Mouse (Mus musculus) heart, embryonic 12.5 days (tissue): ENCODE results near the gene Cabin1. TPM values are rescaled to one million over a fixed set of nuclear protein-coding genes. Genes with fewer than 3 reads are reported as not detected.

Experiments
- ATAC-seq: fragments of 200-750 bp; cut with Nextera tagmentation; 2 replicates; pipeline ENCODE4 v1.8.0; 2017; ENCODE audit warnings: moderate TSS enrichment, moderate library complexity; ENCODE audit not compliant: insufficient number of reproducible peaks, low FRiP score
- H3K27ac ChIP-seq: fragments of 300-500 bp; sonication (generic); 2 replicates; pipeline ENCODE4 v1.5.1; 2016; ENCODE audit warnings: mild to moderate bottlenecking, moderate library complexity; ENCODE audit not compliant: poor library complexity, severe bottlenecking
- H3K27me3 ChIP-seq: fragments of 300-500 bp; sonication (generic); replicated peaks from 2 replicates; pipeline ENCODE4 v1.6.1; 2016; ENCODE audit warnings: mild to moderate bottlenecking, moderate library complexity
- H3K36me3 ChIP-seq: fragments of 300-500 bp; sonication (generic); 2 replicates; pipeline ENCODE4 v1.6.1; 2016; ENCODE audit warnings: mild to moderate bottlenecking, moderate library complexity
- H3K4me1 ChIP-seq: fragments of 300-500 bp; sonication (generic); replicated peaks from 2 replicates; pipeline ENCODE4 v1.6.1; 2016; ENCODE audit warnings: mild to moderate bottlenecking
- H3K4me2 ChIP-seq: fragments of 300-500 bp; sonication (generic); 2 replicates; pipeline ENCODE4 v1.6.1; 2016; ENCODE audit warnings: mild to moderate bottlenecking, moderate library complexity
- H3K4me3 ChIP-seq: fragments of 300-500 bp; sonication (generic); 2 replicates; pipeline ENCODE4 v1.5.1; 2016; ENCODE audit warnings: mild to moderate bottlenecking
- H3K9ac ChIP-seq: fragments of 300-500 bp; sonication (generic); 2 replicates; pipeline ENCODE4 v1.6.1; 2016; ENCODE audit warnings: mild to moderate bottlenecking, moderate library complexity
- H3K9me3 ChIP-seq: fragments of 300-500 bp; sonication (generic); replicated peaks from 2 replicates; pipeline ENCODE4 v1.6.1; 2016; ENCODE audit warnings: mild to moderate bottlenecking, moderate library complexity
- WGBS: fragments of 180-500 bp; shearing (Covaris S2); methylation state at CpG from one replicate; pipeline ENCODE4 v1.1.7; 2016; 5-methylcytosine and 5-hydroxymethylcytosine counted together
- polyA plus RNA-seq: library from polyadenylated mRNA; unstranded; fragments of >200 nt; fragmentation: Nextera tagmentation; extraction: Ambion mirVana; gene quantifications from 2 replicates; pipeline ENCODE4 v1.2.1, GENCODE M21; 2016

Gene Cabin1
- polyA plus RNA-seq, 1 experiment from 2014 or later: 26.7 TPM

- no peak overlapping the region for H3K4me2 ChIP-seq
These were observed 116.0 kb downstream of the Cabin1 start for GRCm38 (mm10) chr10:75648091-75648490.

GRCm38 (mm10) chr10:75647362-75647761 is 116.8 kb downstream of the Cabin1 start:
- no peak overlapping the region for H3K4me2 ChIP-seq
- no peak overlapping the region for H3K4me3 ChIP-seq
- peak overlapping the region; percentile 91 for H3K27ac ChIP-seq
- 63% methylated on average over 3 of the region's 3 CpGs for WGBS
- peak; percentile 31; the same call in 1 of the 2 replicates for ATAC-seq
- peaks cover 64% of the 10 kb centered on the region for H3K36me3 ChIP-seq
- H3K27me3 ChIP-seq: no peaks in the 10 kb centered on the region
- H3K9me3 ChIP-seq: no peaks in the 10 kb centered on the region
- H3K4me1 ChIP-seq: peaks cover 30% of the 10 kb centered on the region
- no peak overlapping the region for H3K9ac ChIP-seq

More at GRCm38 (mm10) chr10:75648091-75648490, 116.0 kb downstream of the Cabin1 start:
- H3K9me3 ChIP-seq: no peaks in the 10 kb centered on the region
- peaks cover 71% of the 10 kb centered on the region for H3K36me3 ChIP-seq
- H3K27me3 ChIP-seq: no peaks in the 10 kb centered on the region
- no peak for ATAC-seq
- H3K4me1 ChIP-seq: peaks cover 27% of the 10 kb centered on the region
- peak overlapping the region; percentile 91 for H3K27ac ChIP-seq
- no peak overlapping the region for H3K4me3 ChIP-seq
- 90% methylated on average over 6 of the region's 6 CpGs for WGBS
- H3K9ac ChIP-seq: no peak overlapping the region

DNA sequence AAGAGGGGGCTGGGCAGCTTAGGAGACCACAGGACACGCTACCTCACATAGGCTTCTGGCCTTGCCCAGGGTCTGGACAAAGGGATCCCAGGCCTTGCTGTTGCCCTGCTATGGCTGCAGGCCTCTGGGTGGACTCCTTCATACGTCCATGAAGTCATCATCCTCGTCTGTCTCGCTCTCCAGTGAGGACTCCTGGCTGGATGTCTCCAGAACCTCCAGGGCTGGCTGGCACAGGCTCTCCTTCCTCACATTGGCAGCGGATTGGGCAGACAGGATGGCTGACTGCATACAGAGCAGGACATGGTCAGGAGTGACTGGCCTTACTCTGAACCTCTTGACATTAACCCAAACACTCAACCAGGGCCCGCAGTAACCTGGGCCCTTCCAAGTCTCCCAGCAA is 117.7 kb downstream of the Cabin1 start:
- Histone ChIP-seq H3K4me3 (no peak overlapping the region), H3K9me3 (no peaks in the 10 kb centered on the region), H3K27me3 (no peaks in the 10 kb centered on the region), H3K4me2 (no peak overlapping the region), H3K36me3 (peaks cover 54% of the 10 kb centered on the region), H3K9ac (no peak overlapping the region), H3K4me1 (peaks cover 30% of the 10 kb centered on the region), H3K27ac (no peak overlapping the region)
- no peak for ATAC-seq
- WGBS: 88% methylated on average over 6 of the region's 6 CpGs

DNA sequence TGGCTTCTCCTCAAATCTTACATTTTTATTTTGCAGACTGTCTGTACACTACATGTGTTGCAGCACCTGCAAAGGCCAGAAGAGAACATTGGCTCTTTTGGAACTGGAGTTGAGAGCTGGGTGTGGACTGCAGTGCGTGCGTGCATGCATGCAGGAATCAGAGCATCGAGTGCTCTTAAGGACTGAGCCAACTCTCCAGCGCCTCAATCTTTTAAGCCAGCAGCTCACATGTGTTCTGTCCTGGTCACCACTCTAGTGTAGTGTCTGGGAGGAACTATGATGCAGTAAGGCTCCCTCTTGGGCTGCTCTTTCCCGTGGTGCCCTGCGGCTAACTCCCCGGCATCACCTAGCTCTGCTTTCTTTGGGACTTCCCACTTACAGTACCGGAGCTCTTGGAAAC is 118.5 kb downstream of the Cabin1 start:
- Histone ChIP-seq H3K36me3 (peaks cover 46% of the 10 kb centered on the region), H3K9ac (no peak overlapping the region), H3K4me1 (peaks cover 30% of the 10 kb centered on the region), H3K4me2 (no peak overlapping the region), H3K27ac (no peak overlapping the region), H3K4me3 (no peak overlapping the region), H3K27me3 (no peaks in the 10 kb centered on the region), H3K9me3 (no peaks in the 10 kb centered on the region)
- ATAC-seq: no peak
- 90% methylated on average over 8 of the region's 8 CpGs for WGBS

DNA sequence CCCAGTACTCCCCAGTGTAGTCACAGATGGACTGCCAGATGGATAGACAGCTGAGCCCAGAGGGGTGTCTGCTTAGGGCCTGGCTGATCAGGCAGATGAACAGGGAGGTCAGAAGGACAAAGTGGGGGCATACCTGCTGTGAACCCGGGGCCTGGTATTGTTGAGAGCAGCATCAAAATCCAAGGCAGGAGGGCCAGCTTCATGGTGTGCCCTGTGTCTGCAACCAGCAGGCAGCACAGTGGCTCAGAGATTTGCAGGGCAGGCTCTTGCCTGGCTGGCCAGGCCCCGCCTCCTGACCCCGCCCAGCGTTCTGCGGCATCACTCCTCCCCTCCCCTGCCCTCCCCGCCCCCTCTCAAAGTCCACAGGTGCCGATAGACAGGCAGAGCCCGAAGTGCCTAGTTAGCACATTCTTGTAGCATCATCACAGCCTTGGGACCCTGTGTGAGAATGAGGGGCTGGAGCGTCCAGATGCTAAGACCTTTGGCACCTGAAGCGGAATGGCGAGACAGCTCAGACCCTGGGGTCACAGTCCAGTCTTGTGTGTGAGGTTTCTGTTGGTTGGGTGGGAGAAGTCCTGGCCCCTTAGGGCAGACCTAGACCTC is 120.3 kb downstream of the Cabin1 start, which contains the start of gene Susd2:
Susd2 (minus strand) TSS at position 268 of the 603 bp plus-strand sequence.
- Histone ChIP-seq H3K27ac (no peak within 1 kb of the TSS), H3K27me3 (0 out of 2 replicates have a peak, but pooled peaks cover 5% of the 10 kb centered on the region), H3K4me2 (peak within 1 kb of the TSS; percentile 53), H3K36me3 (peaks cover 28% of the 10 kb centered on the region), H3K4me1 (peaks cover 30% of the 10 kb centered on the region), H3K9me3 (no peaks in the 10 kb centered on the region), H3K9ac (0 out of 2 replicates have a peak within 1 kb of the TSS, but pooled peaks have one; percentile 43), H3K4me3 (no peak within 1 kb of the TSS)
- ATAC-seq: peak; percentile 54; the same call in 1 of the 2 replicates
- WGBS: 3% methylated on average over 11 of the region's 11 CpGs

- H3K4me3 ChIP-seq: no peak overlapping the region
- H3K27me3 ChIP-seq: 0 out of 2 replicates have a peak, but pooled peaks cover 5% of the 10 kb centered on the region
- H3K9ac ChIP-seq: 0 out of 2 replicates have a peak overlapping the region, but pooled peaks have one; percentile 43
- H3K36me3 ChIP-seq: peaks cover 19% of the 10 kb centered on the region
- peaks cover 28% of the 10 kb centered on the region for H3K4me1 ChIP-seq
- H3K9me3 ChIP-seq: no peaks in the 10 kb centered on the region
- no peak for ATAC-seq
- WGBS: 90% methylated on average over 2 of the region's 2 CpGs
- H3K27ac ChIP-seq: no peak overlapping the region
- no peak overlapping the region for H3K4me2 ChIP-seq
These were observed 121.2 kb downstream of the Cabin1 start for GRCm38 (mm10) chr10:75642891-75643290.

DNA sequence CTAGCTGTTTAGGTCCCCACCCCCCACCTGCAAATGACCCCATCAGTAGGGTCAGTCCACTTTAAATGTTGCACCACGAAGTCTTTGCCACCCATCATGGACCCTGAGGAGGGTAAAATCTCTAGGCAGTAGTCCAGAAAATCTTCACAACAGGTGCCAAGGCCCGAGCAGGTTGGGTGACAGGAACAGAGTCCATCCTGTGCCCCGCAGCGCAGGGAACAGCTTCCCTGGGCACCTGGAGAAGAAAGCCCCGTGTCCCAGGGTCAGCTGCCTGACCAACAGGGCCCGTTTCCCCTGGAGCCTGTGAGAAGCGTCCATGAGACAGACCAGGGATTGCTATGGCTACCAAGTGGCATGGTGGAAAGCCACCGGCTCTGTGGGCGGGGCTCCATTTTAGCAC is 121.7 kb downstream of the Cabin1 start:
- Histone ChIP-seq H3K4me3 (no peak overlapping the region), H3K27me3 (0 out of 2 replicates have a peak, but pooled peaks cover 5% of the 10 kb centered on the region), H3K9me3 (no peaks in the 10 kb centered on the region), H3K4me2 (no peak overlapping the region), H3K27ac (no peak overlapping the region), H3K36me3 (peaks cover 15% of the 10 kb centered on the region), H3K9ac (no peak overlapping the region), H3K4me1 (peaks cover 23% of the 10 kb centered on the region)
- no peak for ATAC-seq
- 74% methylated on average over 9 of the region's 9 CpGs for WGBS

GRCm38 (mm10) chr10:75641721-75642222 is 122.4 kb downstream of the Cabin1 start:
- no peak for ATAC-seq
- H3K4me3 ChIP-seq: no peak overlapping the region
- no peaks in the 10 kb centered on the region for H3K9me3 ChIP-seq
- H3K9ac ChIP-seq: no peak overlapping the region
- H3K27me3 ChIP-seq: 0 out of 2 replicates have a peak, but pooled peaks cover 5% of the 10 kb centered on the region
- no peak overlapping the region for H3K4me2 ChIP-seq
- H3K27ac ChIP-seq: no peak overlapping the region
- H3K36me3 ChIP-seq: peaks cover 15% of the 10 kb centered on the region
- H3K4me1 ChIP-seq: peaks cover 17% of the 10 kb centered on the region
- WGBS: 79% methylated on average over 7 of the region's 7 CpGs

- Histone ChIP-seq H3K4me1 (0 out of 2 replicates have a peak, but pooled peaks cover 1% of the 10 kb centered on the region), H3K4me3 (no peak overlapping the region), H3K27ac (no peak overlapping the region), H3K9ac (no peak overlapping the region), H3K36me3 (no peaks in the 10 kb centered on the region), H3K4me2 (no peak overlapping the region), H3K9me3 (no peaks in the 10 kb centered on the region), H3K27me3 (0 out of 2 replicates have a peak, but pooled peaks cover 5% of the 10 kb centered on the region)
- WGBS: 89% methylated on average over 11 of the region's 11 CpGs
- no peak for ATAC-seq
These were observed 126.4 kb downstream of the Cabin1 start for GRCm38 (mm10) chr10:75637711-75638110.

- H3K4me2 ChIP-seq: no peak overlapping the region
- no peaks in the 10 kb centered on the region for H3K36me3 ChIP-seq
- H3K9ac ChIP-seq: no peak overlapping the region
- 0 out of 2 replicates have a peak, but pooled peaks cover 4% of the 10 kb centered on the region for H3K4me1 ChIP-seq
- 0 out of 2 replicates have a peak, but pooled peaks cover 5% of the 10 kb centered on the region for H3K27me3 ChIP-seq
- 80% methylated on average over 12 of the region's 12 CpGs for WGBS
- no peak overlapping the region for H3K4me3 ChIP-seq
- H3K9me3 ChIP-seq: no peaks in the 10 kb centered on the region
- H3K27ac ChIP-seq: no peak overlapping the region
- ATAC-seq: no peak
These were observed 127.9 kb downstream of the Cabin1 start for GRCm38 (mm10) chr10:75636084-75636786.

- 0 out of 2 replicates have a peak, but pooled peaks cover 4% of the 10 kb centered on the region for H3K4me1 ChIP-seq
- H3K36me3 ChIP-seq: no peaks in the 10 kb centered on the region
- H3K27me3 ChIP-seq: 0 out of 2 replicates have a peak, but pooled peaks cover 5% of the 10 kb centered on the region
- H3K4me3 ChIP-seq: no peak overlapping the region
- no peak overlapping the region for H3K4me2 ChIP-seq
- no peaks in the 10 kb centered on the region for H3K9me3 ChIP-seq
- WGBS: 4% methylated on average over 9 of the region's 9 CpGs
- H3K9ac ChIP-seq: no peak overlapping the region
- ATAC-seq: no peak
- H3K27ac ChIP-seq: no peak overlapping the region
These were observed 128.5 kb downstream of the Cabin1 start for GRCm38 (mm10) chr10:75635693-75636055.
